Mouse (Mus musculus): ENCODE measurements around the gene Gm14409.
"Not testable (repeated sequence)": the region's sequence is repeated elsewhere in the genome, so short reads cannot be mapped to it uniquely, and the experiment has no call there.

Gm14409 gene

GRCm38 (mm10) chr2:177266936-177267335, at the start of gene Gm14409:
Gm14409 (minus strand) TSS chr2:177267036.
- DNase-seq = not testable (repeated sequence)

- DNase-seq = peak; percentile 92
These were observed 42.8 kb upstream of the Gm14409 start for GRCm38 (mm10) chr2:177309627-177310026.

GRCm38 (mm10) chr2:177304980-177305379, 38.1 kb upstream of the Gm14409 start:
- peak; percentile 80 for DNase-seq

- DNase-seq = peak; percentile 70
These were observed 16.9 kb upstream of the Gm14409 start for GRCm38 (mm10) chr2:177283701-177284100.

GRCm38 (mm10) chr2:177277754-177278153, 10.9 kb upstream of the Gm14409 start:
- peak; percentile 88 for DNase-seq

- DNase-seq = peak; percentile 79
These were observed 5.4 kb upstream of the Gm14409 start for GRCm38 (mm10) chr2:177272237-177272636.

- peak; percentile 90 for DNase-seq
These were observed 19.4 kb downstream of the Gm14409 start for GRCm38 (mm10) chr2:177247449-177247848.

GRCm38 (mm10) chr2:177230461-177230860, 36.4 kb downstream of the Gm14409 start:
- DNase-seq = not testable (repeated sequence)
